Mouse (Mus musculus) frontal cortex, postnatal 14 days (tissue): ENCODE measurements at regions not wholly inside any gene's neighbourhood (a gene's known extent, or its start where the extent isn't known, plus 50 kb on each side); places are given as distances from the start of the nearest gene placed in this dataset.

ENCODE experiments used
- DNase-seq, 2 experiments: peaks; one replicate each; pipeline ENCODE4 v3.0.0; 2022; ENCODE audit warnings: low spot score in 2 of 2

DNA sequence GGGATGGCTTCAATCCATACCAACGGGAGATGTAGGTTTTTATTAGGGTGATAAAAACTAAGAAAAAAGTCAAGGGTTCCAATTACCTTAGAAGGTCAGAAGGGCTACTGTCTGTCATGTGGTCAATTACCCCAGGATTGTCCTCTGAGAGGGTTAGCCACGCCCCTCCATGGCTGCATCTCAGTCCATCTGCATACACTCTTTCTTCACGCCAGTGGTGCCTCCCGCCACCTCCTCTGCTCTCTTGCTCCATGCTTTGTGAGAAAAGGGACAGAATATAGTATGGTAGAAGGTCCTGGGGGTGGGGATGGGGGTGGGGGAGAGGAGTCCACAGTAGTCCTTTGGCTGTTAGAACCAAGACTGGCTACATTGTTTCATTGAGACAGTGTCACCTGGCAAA is 96.1 kb upstream of the Podxl start:
- DNase-seq: no peak

DNA sequence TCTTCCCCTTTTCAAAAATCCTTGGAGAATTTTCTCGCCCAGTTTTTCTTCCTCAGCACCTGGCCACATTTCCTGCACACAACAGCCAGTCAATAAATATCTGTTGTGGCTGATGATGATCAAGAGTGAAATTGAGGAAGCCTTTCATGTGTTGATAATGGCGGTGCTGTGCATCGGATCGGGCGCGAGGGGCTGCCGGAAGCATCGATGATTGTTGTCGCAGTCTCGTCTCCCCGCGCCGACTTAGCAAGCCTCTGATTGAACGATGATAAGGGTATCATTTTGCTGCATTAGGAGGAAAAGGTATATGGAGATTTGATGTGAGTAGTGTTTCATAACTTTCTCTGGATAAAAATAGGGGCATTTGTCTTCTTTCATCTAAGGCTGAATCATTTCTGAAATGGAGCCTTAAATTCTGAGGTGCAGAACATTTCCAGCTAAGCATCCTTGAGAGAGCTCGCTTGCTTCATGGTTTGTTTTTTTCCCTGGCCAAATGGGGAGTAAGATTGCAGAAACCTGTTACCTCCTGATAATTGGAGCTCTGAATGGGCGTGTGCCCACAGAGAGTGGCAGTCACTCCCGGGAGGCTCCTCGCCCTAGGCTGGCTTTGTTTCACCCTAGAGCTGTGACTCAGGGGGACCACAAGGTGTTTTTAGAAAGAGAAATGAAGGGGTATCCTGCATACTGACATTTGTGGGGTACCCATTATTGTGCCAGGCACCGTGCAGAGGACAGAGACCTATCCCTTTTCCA is 94.8 kb upstream of the Podxl start:
- no peak for DNase-seq

DNA sequence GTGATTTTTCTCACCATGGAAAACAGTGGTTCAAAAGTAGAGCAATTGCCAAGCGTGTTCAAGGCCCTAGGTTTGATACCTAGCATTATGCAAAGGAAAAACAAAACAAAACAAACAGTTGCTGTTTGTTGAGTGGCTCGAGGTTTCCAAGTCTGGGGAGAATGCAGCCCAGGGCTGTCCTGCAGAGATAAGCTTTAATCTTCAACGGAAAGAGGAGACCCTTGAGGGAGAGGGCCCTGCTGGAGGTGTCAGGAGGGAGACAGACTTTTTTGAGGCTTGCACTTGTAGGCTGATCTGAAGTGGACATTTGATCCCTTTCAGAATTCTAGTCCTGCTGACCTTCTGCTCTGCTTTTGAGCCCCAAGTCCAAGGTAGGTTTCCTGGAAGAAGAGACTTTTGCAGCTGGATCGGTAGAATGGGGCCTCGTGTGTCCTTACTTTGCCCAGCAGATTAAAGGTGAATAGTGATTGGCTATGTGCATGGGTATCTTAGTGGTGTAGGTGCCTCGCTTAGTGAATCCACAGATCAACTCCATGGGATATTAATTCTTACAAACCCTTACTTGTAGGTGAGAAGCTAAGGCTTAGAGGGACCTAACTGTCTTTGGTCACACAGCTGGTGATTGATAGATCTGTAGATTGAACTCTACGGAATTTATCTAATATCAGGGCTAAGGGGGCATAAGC is 87.2 kb upstream of the Podxl start:
- DNase-seq: no peak

DNA sequence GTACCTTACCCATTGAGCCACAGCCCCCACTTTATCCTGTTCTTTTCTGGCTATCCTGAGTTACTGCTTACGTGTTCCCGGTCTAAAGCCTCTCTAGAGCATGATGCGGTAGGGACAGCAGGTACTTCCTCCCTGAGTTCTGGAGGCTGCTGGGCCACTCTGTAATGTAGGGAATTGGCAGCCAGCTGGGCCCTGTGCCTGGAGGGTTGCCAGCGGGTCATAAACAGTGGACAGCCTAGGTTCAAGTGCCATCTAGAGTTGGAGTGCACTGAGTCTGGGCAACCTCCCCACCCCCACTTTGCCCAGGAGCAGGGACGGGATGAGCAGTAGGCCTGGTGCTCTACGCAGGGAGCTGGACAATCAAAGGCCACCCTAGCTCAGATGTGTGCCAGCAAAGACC is 81.5 kb upstream of the Podxl start:
- DNase-seq: no peak

DNA sequence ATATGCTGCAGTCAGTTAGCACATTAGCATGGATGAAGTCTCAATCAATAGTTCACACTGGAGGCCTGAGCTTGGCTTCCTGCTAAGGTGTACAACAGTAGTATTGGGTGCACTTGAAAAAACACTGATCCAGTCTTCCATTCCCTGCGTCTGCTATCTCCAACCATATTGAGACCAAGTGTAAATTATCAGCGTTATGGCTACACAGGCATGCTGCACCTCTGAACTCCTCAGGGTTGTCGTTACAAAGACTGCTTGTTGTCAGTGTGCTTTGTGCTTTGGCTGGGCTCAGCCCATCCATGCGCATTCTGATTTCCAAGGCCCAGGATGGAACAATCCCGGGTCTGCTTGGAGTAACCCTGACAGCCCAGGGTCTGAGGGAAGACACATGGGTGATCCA is 80.7 kb upstream of the Podxl start:
- DNase-seq: no peak

DNA sequence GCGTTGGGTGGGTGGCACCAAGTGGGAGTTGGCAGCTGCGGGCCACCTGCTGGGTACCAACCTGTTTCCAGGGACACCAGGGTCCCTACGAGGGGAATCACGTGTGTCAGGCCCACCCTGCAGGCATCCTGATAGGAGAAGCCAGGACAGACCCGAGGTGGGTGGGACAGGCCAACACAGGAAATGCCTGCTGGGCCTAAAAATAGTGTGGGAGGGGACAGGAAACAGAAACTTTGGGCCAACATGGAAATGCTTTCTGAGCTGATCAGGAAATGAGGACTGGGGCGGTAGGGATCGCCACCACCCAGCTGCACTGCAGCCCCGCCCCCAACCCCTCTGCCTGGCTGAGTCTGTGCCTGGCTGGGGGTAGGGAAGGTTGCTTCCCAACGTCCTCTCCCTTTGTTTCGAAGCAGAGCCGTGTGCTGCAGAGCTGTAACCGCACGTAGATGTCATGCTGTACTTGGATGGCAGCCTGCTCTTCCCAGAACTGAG is 78.7 kb upstream of the Podxl start:
- DNase-seq: no peak

DNA sequence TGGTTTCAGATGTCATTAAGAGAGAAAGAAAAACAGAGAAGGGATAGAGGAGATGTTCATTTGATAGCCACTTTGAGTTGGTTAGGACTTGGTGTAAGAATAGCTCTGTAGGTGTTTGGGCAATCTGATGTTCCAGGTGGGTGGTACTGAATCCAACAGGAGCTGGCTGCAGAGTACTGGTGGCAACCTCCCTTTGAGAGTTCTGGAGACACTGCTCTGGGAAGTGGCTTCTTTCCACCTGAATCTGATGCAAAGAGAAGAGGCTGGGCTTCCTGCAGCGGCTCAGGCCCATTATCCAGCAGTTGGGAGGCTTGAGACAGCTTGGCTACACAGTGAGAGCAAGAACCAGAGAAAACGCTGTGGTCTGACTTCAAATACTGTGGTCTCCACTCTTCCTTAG is 77.0 kb upstream of the Podxl start:
- DNase-seq: no peak

DNA sequence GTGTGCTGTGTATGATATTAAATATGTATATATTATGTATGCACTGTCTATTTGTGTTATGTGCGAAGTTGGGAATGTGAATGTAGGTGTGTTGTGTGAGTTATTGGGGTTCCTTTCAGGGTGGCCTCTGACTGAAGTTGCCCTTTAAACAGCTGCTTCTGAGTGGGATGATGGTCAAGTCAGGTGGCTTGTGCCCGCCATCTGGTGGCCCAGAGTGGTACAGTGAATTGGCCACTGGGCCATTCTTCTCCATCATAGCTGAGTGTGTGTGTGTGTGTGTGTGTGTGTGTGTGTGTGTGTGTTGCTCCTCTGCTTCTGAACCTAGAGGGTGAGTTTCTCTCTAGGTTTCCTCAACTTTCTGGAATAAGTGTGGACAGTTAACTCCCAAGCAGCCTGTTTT is 75.7 kb upstream of the Podxl start:
- peak; percentile 44 to 70 for DNase-seq

DNA sequence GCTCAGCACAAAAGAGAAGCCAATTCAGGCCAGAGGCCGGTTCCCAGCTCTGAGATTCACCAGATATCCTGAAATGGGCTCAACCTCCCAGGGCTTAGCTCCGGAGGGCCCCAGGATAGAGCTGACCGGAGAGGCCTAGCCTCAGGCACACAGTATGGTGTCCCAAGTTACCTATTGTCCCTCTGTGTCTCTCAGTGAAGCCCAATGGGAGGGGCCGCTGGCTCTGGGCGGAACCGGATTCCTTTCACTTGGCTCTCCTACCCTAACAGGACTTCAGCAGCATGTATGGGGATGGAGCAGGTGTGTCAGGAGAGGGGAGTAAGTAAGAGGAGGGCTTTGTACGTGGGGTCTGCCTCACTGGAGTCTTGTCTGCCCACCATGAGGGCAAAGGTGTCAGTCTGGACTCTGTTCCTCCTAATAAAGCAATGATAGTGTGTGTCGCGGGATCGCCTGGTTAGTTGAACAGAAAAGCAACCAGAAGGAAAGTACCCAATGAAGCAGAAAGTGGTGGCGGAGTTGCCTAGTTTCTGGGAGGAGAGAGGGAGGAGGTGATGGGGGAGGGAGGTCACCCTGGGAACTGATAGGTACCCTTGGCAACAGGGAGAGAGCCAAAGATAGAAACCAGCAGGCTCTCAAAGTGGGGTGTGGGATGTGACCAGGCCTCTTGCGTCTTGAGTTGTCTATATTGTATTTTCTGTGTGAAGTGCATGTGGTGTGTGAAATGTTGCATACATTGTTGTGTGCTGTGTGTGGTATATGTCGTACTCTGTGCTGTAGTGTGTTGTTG is 74.8 kb upstream of the Podxl start:
- DNase-seq: peak in 1 of 2 experiments; percentile 40

DNA sequence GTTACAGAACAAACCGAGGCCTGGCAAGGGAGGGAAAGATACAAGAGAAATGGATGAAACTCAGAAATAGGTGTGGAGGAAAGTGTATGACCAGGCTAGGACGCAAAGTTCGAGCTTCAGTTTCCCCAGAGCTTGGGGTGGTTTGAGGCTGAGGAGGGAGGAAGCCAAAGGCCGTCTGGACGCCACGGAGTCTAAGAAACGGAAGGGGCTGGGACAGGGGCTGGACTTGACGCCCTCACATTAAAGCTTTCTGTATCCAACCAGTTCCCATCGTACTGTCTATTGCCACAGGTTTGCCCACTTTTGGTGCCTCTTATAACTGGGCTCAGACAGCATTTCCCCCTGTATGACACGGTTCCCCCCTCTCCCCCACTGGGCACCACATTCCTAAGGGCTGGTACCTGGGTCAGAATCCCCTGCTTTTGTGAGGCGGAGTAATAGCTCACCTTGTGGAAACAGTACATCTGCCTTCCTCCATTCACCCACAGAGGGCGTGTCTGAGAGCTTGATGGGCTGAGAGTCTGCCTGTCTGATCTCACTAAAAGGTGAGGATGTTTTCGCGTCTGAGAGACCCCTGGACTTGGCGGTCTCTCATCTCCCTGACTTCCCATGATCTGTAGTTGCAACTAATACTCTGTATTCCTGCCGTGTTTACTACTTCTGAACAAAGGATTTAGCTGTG is 73.7 kb upstream of the Podxl start:
- DNase-seq: no peak

DNA sequence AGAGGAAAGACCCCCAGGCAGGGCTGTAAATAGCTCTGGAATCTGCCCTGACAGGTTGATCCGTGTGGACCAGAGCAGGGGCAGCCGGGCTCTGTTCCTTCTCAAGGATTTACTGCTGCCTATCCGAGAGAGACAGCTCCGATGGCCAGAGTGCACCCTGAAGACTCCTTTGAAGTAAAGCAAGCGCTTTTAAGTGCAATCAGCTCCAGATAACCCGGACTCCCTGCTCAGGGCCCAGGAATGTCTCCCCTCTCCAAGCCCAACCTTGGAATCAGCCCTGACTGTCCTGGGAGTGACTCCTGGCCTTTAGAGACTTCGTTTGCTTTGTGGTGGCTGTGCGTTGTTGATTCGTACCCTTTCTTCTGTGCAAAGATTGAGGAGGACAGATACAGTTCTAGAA is 73.2 kb upstream of the Podxl start:
- DNase-seq: no peak

DNA sequence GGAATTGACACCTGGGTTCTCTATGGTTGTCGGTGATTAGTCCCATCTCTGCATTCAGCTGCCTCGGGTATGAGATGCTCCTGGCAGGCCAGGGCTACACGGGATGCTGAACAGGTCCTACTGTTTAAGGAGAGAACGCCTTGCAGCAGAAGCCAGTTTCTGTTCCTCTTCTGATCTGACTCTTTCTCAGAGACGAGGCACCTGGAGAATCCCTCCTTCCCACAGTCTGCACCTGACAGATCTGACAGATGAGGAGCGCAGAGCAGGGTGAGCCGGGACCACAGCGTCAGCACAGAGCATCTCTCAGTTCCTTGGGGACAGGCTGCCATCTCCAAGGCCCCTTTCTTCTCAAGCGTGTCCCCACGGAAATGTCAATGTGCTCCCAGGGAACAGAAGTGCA is 68.7 kb upstream of the Podxl start:
- DNase-seq: no peak

DNA sequence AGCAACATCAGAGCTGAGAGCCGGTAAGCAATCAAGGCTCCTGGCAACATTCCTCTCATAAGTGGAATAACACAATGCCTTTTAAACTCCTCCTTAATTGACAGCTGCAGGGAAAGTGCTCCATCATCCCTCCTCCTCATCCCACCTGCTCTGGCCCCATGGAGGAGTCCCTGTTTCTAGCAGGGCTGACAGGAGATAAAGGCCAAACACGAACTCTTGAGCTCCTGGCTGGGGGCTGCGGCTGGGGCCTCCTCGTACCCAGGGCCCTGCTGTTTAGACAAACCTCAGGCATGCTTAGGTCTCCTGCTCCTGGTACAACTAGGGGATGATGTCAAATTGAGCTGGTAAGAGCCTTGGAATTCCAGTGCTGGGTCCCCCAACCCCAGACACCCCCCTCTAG is 66.2 kb upstream of the Podxl start:
- DNase-seq: no peak

DNA sequence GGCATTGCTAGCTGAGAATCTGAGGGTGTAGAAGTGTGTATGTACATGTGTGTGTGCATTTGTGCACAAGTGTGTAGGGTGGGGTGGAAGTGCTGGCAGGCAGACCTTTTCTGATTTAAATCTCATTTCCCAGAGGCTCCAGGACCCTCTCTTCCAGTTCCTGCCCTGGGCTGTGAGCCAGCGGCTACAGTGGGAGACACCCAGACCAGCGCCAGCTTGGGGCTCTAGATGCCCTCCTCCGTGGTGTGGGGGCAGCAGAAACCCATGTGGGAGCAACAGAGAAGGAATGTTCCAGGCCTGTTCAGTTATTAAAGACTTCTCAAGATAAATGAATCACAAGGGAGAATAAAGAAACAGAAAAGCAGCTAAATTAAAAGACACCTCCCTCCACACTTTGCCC is 64.1 kb upstream of the Podxl start:
- no peak for DNase-seq

DNA sequence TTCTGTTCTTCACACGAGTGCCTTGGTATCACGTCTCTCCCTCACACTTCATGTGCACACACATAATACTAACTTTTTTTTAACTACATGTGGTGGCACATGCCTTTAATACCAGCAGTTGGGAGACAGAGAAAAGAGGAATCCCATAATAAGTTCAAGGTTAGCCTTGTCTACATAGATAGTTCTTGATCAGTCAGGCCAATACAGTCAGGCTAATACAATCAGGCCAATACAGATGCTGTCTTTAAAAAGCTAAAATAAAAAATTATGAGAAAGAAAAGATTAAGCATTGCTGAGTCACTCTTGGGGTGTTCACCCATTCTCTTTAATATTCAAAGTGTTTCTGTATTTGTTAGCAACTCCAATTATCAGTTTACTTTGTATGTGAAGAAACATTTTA is 61.3 kb upstream of the Podxl start:
- DNase-seq: no peak

DNA sequence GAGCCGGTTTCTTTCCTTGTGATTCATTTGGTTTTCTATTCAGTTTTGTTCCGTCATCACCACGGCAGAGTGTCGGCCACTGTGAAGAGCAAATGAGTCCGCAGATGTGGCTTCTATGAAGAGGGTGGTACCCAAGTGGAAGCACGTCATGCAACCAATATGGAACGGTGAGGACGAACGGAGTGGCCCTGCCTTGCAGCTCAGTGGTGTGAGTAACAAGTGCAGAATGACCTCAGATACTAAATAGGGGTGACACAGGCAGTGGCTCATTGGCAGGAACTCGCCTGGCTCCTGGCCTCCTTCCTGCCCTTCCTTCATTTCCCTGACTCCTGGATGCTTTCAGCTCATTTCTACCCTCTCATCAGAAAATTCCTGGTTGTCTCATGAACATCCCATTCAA is 60.6 kb upstream of the Podxl start:
- DNase-seq: no peak

DNA sequence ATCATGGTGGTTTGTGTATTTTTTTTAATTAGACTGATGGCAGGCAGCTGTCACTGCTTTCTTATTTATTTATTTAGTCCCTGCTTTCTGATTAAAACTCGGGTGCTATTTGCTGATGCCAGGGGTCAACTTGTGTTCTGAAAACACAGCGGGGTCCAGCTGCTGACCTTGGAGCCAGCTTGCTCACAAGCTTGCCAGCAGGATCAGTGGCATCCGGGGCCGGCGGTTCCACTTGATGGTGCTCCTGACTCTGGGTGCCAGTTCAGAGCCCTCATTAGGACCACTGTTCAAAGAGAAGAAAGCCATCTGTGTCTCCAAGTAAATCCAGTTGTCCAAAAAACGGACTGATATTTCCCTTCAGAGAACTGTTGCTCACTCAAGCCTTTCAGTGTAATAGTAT is 57.2 kb upstream of the Podxl start:
- DNase-seq: no peak

DNA sequence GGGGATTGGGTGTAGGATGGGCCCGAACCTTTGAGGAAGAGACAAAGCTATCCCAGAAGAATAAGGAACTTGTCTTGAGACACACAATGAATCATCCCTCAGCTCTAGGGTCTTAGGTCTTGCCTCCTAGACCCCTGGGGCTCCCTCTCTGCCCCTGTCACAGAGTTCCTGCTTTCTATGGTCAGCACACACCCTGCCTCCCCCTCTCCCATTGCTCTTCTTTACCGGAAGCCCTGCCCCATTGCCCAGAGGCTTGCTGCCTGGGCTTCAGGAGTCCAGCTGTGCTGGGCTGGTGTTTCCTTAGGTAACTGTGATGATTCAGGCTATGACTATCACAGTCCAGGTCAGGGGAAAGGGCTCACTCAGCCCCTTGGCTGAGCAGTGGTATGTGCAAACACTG is 55.1 kb upstream of the Podxl start:
- no peak for DNase-seq

DNA sequence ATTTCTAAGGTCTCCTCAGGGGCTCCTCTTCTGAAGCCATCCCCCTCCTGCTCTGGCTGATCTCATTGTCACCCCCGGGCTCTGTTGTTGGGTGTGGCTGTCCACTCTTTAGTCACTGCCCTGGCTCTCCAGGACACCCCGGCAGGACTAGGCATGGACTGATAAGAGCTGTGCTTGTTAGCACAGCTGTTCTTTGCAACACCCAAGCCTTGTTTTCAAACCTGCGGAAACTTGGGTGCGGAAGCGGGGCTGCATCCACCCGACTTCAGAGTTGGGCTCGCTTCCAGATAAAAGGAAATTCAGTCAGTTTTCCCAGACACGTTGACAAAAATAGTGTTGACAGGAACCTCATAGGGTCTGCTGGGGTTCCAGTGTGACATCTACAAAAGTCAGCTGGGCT is 53.6 kb upstream of the Podxl start:
- no peak for DNase-seq

DNA sequence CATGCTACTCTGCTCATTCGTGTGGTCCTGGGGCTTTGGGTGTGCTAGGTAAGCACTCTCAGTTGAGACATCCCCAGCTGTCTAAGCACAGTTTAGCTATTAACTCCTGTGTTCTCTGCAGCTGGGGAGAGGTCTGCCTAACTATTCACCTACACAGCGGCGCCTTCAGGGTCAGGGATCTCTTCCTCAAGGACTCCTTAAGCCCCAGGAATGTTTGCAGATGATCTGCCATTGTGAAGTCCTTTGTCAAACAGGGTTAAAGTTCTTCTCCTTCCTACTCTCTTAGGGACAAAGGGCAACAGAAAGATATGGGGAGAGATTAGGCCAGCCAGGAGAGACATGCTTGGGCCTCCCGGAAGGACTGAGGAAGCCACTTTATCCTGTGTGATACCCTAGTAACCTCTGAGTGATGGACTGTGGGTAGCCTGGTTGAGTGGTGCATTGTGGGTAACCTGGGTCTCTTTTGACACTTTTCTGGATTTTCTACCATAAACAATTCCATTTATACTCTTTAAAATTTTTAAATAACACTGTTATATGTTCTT is 51.7 kb upstream of the Podxl start:
- DNase-seq: no peak

DNA sequence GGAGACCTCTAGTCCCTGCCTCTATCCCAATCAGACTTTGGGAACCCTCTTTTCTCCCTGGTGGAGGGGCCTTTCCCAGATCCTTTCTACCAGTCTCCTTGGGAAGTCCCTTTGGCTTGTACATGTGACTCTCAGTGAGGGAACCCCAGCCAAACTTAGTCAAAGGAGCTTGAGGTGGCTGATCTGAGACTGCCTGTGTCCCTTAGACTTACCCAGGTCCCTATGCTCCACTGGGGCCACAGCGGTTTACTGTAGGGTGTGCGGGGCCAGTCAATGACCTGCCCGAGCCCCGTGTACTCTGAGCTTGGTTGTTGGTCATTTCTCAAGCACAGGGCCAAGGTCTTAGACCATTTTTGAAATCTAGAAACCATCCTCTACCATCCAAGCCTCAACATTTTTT is 50.8 kb upstream of the Podxl start:
- no peak for DNase-seq
